Mouse (Mus musculus) hindbrain, embryonic 15.5 days (tissue): ENCODE measurements around the gene 4930415O20Rik. TPM values are rescaled to one million over a fixed set of nuclear protein-coding genes. Genes with fewer than 3 reads are reported as not detected.

Source experiments
- ATAC-seq: fragments of 200-750 bp; cut with Nextera tagmentation; 2 replicates; pipeline ENCODE4 v1.8.0; 2017; ENCODE audit warnings: low read depth, moderate number of reproducible peaks, moderate TSS enrichment; ENCODE audit not compliant: low FRiP score
- H3K27ac ChIP-seq: fragments of 300-500 bp; sonication (generic); replicated peaks from 2 replicates; pipeline ENCODE4 v1.5.1; 2015; ENCODE audit warnings: mild to moderate bottlenecking, inconsistent platforms
- H3K27me3 ChIP-seq: fragments of 300-500 bp; sonication (generic); 2 replicates; pipeline ENCODE4 v1.6.1; 2015; ENCODE audit warnings: control low read depth, inconsistent platforms
- H3K36me3 ChIP-seq: fragments of 300-500 bp; sonication (generic); 2 replicates; pipeline ENCODE4 v1.6.1; 2015; ENCODE audit warnings: control low read depth, inconsistent platforms
- H3K4me1 ChIP-seq: fragments of 300-500 bp; sonication (generic); replicated peaks from 2 replicates; pipeline ENCODE4 v1.6.1; 2015; ENCODE audit warnings: control low read depth, inconsistent platforms
- H3K4me2 ChIP-seq: fragments of 300-500 bp; sonication (generic); 2 replicates; pipeline ENCODE4 v1.6.1; 2015; ENCODE audit warnings: moderate library complexity, mild to moderate bottlenecking, inconsistent platforms
- H3K4me3 ChIP-seq: fragments of 300-500 bp; sonication (generic); 2 replicates; pipeline ENCODE4 v1.5.1; 2015; ENCODE audit warnings: mild to moderate bottlenecking, inconsistent platforms
- H3K9ac ChIP-seq: fragments of 300-500 bp; sonication (generic); 2 replicates; pipeline ENCODE4 v1.6.1; 2015; ENCODE audit warnings: inconsistent platforms
- H3K9me3 ChIP-seq: fragments of 300-500 bp; sonication (generic); 2 replicates; pipeline ENCODE4 v1.6.1; 2016; ENCODE audit warnings: control low read depth, inconsistent platforms
- WGBS: fragments of 180-500 bp; shearing (Covaris S2); methylation state at CpG from one replicate; pipeline ENCODE4 v1.1.7; 2015; 5-methylcytosine and 5-hydroxymethylcytosine counted together
- polyA plus RNA-seq: library from polyadenylated mRNA; unstranded; fragments of >200 nt; fragmentation: Nextera tagmentation; extraction: Ambion mirVana; gene quantifications from 2 replicates; pipeline ENCODE4 v1.2.1, GENCODE M21; 2015

Gene 4930415O20Rik
- polyA plus RNA-seq: not detected in 2 replicates

DNA sequence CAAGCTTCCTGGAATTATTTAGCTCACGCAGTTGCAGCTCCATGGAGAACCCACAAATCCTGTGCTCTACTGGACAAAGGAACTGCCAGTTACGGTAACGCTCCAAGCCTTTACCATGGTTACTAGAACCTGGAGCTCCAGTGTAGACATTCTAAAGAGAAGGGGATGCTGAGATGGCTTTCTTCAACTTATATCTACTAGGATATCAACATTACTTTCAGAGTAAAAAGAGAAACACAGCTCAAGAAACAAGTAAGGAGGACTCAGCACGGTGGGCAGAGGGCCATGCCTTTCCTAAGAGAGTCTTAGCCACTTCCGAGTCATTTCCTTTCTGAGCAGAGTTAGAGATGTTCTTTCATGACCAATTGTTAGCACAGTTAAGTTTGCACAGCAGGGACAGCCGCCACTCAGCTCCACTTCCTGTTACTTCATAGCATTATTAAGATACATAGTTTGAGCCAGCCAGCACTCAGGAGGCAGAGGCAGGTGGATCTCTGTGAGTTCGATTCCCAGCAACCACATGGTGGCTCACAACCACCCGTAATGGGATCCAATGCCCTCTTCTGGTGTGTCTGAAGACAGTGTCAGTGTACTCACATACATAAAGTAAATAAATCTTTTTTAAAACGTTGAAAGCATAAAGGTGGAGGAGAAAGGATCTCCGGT is at the start of gene 4930415O20Rik, which contains the start of gene Ccnt1:
Gene 4930415O20Rik (plus strand): TSS at position 132 of the 666 bp plus-strand sequence.
Gene Ccnt1 (minus strand): TSS at position 51 of the 666 bp plus-strand sequence.
- H3K27me3 ChIP-seq: no peaks in the 10 kb centered on the region
- H3K9ac ChIP-seq: no peak within 1 kb of the TSS
- no peak within 1 kb of the TSS for H3K27ac ChIP-seq
- no peak within 1 kb of the TSS for H3K4me3 ChIP-seq
- no peaks in the 10 kb centered on the region for H3K36me3 ChIP-seq
- WGBS: 84% methylated on average over 10 of the region's 10 CpGs
- no peak for ATAC-seq
- H3K4me2 ChIP-seq: no peak within 1 kb of the TSS
- H3K4me1 ChIP-seq: peaks cover 20% of the 10 kb centered on the region
- H3K9me3 ChIP-seq: no peaks in the 10 kb centered on the region

GRCm38 (mm10) chr15:98521245-98521644 is 49.6 kb upstream of the 4930415O20Rik start:
- no peak overlapping the region for H3K4me3 ChIP-seq
- H3K9me3 ChIP-seq: no peaks in the 10 kb centered on the region
- no peaks in the 10 kb centered on the region for H3K27me3 ChIP-seq
- H3K27ac ChIP-seq: no peak overlapping the region
- H3K4me1 ChIP-seq: no peaks in the 10 kb centered on the region
- H3K9ac ChIP-seq: no peak overlapping the region
- H3K4me2 ChIP-seq: no peak overlapping the region
- 92% methylated on average over 3 of the region's 3 CpGs for WGBS
- ATAC-seq: no peak
- H3K36me3 ChIP-seq: peaks cover 72% of the 10 kb centered on the region

- no peak overlapping the region for H3K27ac ChIP-seq
- peaks cover 8% of the 10 kb centered on the region; the same call in 1 of the 2 replicates for H3K4me1 ChIP-seq
- no peak for ATAC-seq
- H3K27me3 ChIP-seq: no peaks in the 10 kb centered on the region
- WGBS: 46% methylated on average over 5 of the region's 5 CpGs
- no peak overlapping the region for H3K4me3 ChIP-seq
- no peaks in the 10 kb centered on the region for H3K9me3 ChIP-seq
- H3K36me3 ChIP-seq: peaks cover 89% of the 10 kb centered on the region
- no peak overlapping the region for H3K4me2 ChIP-seq
- H3K9ac ChIP-seq: no peak overlapping the region
These were observed 44.7 kb upstream of the 4930415O20Rik start for GRCm38 (mm10) chr15:98526057-98526456.

- Histone ChIP-seq H3K9me3 (no peaks in the 10 kb centered on the region), H3K36me3 (peaks cover 85% of the 10 kb centered on the region), H3K4me3 (no peak overlapping the region), H3K4me1 (peaks cover 20% of the 10 kb centered on the region), H3K4me2 (no peak overlapping the region), H3K9ac (no peak overlapping the region), H3K27ac (no peak overlapping the region), H3K27me3 (no peaks in the 10 kb centered on the region)
- 92% methylated on average over 5 of the region's 5 CpGs for WGBS
- no peak for ATAC-seq
These were observed 43.6 kb upstream of the 4930415O20Rik start for GRCm38 (mm10) chr15:98527056-98527771.

DNA sequence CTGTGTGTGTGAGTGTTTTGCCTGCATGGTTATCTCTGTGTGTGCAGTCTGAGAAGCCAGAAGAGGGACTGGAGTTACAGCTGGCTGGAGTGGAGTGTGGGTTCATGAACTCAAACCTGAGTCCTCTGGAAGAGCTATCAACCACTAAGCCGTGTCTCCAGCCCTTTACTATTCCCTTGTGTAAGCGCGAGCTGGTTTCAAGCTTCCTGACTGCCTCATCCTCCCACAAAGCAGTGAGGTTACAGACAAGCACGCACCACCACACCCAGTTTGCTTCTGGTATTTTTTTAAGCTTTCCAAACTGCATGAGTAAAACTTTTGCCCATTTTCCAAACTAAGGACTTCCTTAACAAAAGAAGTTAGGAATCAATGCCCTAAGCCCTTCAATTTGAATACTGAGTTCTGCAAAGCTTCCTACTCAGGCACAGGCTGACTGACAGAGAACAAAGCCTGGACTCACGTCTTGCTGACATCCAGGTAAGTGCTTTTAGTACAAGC is 42.7 kb upstream of the 4930415O20Rik start:
- Histone ChIP-seq H3K4me1 (peaks cover 29% of the 10 kb centered on the region), H3K27me3 (no peaks in the 10 kb centered on the region), H3K4me3 (no peak overlapping the region), H3K9ac (no peak overlapping the region), H3K36me3 (peaks cover 76% of the 10 kb centered on the region), H3K27ac (no peak overlapping the region), H3K4me2 (no peak overlapping the region), H3K9me3 (no peaks in the 10 kb centered on the region)
- ATAC-seq: no peak
- WGBS: 95% methylated on average over 5 of the region's 5 CpGs

- 34% methylated on average over 5 of the region's 5 CpGs for WGBS
- H3K9ac ChIP-seq: 0 out of 2 replicates have a peak overlapping the region, but pooled peaks have one; percentile 99
- peaks cover 27% of the 10 kb centered on the region for H3K4me1 ChIP-seq
- no peaks in the 10 kb centered on the region for H3K27me3 ChIP-seq
- no peaks in the 10 kb centered on the region for H3K9me3 ChIP-seq
- peaks cover 40% of the 10 kb centered on the region for H3K36me3 ChIP-seq
- peak overlapping the region; percentile 95 for H3K4me3 ChIP-seq
- no peak for ATAC-seq
- H3K27ac ChIP-seq: no peak overlapping the region
- H3K4me2 ChIP-seq: peak overlapping the region; percentile 93
These were observed 38.5 kb upstream of the 4930415O20Rik start for GRCm38 (mm10) chr15:98532281-98532680.

- H3K4me3 ChIP-seq: peak overlapping the region; percentile 95
- peak overlapping the region; percentile 93 for H3K4me2 ChIP-seq
- H3K9me3 ChIP-seq: no peaks in the 10 kb centered on the region
- H3K36me3 ChIP-seq: peaks cover 32% of the 10 kb centered on the region
- WGBS: under 1% methylated on average over 18 of the region's 18 CpGs
- H3K9ac ChIP-seq: peak overlapping the region; percentile 99
- no peaks in the 10 kb centered on the region for H3K27me3 ChIP-seq
- H3K27ac ChIP-seq: peak overlapping the region; percentile 62
- no peak for ATAC-seq
- peaks cover 24% of the 10 kb centered on the region for H3K4me1 ChIP-seq
These were observed 37.7 kb upstream of the 4930415O20Rik start for GRCm38 (mm10) chr15:98533035-98533531.

- peaks cover 24% of the 10 kb centered on the region for H3K36me3 ChIP-seq
- H3K27me3 ChIP-seq: no peaks in the 10 kb centered on the region
- H3K9me3 ChIP-seq: no peaks in the 10 kb centered on the region
- H3K27ac ChIP-seq: peak within 1 kb of the TSS; percentile 100
- H3K4me2 ChIP-seq: peak within 1 kb of the TSS; percentile 93
- H3K9ac ChIP-seq: peak within 1 kb of the TSS; percentile 99
- peaks cover 24% of the 10 kb centered on the region for H3K4me1 ChIP-seq
- peak within 1 kb of the TSS; percentile 95 for H3K4me3 ChIP-seq
- WGBS: under 1% methylated on average over 59 of the region's 70 CpGs
- peak; percentile 100 for ATAC-seq
These were observed 36.8 kb upstream of the 4930415O20Rik start, which contains the start of gene Kansl2 for GRCm38 (mm10) chr15:98533881-98534627. Gene Kansl2, minus strand, starts transcription at chr15:98534264.

- Histone ChIP-seq H3K4me2 (no peak overlapping the region), H3K9ac (no peak overlapping the region), H3K36me3 (peaks cover 7% of the 10 kb centered on the region), H3K4me1 (peaks cover 22% of the 10 kb centered on the region), H3K4me3 (no peak overlapping the region), H3K27me3 (no peaks in the 10 kb centered on the region), H3K9me3 (no peaks in the 10 kb centered on the region), H3K27ac (no peak overlapping the region)
- no peak for ATAC-seq
- WGBS: 93% methylated on average over 4 of the region's 4 CpGs
These were observed 34.9 kb upstream of the 4930415O20Rik start for GRCm38 (mm10) chr15:98535921-98536320.

DNA sequence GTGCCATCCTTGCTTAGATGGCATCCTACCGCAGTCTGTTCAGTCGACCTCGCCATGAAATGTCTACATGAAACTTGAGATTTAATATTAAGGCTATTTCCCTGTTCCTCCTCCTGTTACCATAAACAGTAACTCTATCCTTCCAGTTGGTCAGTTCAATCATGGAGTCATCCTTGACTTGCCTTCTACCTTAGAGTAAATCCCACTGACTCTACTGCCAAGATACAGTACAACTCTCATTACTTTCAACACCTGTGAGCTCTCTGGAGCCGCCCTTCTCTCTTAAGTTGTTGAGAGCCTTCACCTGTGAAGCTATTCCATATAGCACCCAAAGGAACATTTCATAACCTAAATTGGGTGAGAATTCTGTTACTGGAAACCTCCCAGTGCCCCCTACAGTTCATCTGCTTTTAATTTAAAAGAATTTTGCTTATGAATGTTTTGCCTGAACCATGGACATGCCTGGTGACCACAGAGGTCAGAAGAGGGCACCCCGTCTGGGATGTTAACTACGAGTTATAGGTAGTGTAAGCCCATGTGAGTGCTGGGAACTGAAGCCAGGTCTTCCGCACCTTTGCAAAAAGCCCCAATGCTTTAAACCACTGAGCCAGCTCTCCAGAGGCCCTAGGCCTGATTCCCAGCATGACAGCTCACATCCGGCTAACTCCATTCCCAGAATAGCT is 33.8 kb upstream of the 4930415O20Rik start:
- Histone ChIP-seq H3K27ac (no peak overlapping the region), H3K36me3 (peaks cover 9% of the 10 kb centered on the region), H3K27me3 (no peaks in the 10 kb centered on the region), H3K4me2 (no peak overlapping the region), H3K9ac (no peak overlapping the region), H3K9me3 (no peaks in the 10 kb centered on the region), H3K4me3 (no peak overlapping the region), H3K4me1 (peaks cover 12% of the 10 kb centered on the region)
- no peak for ATAC-seq
- WGBS: 89% methylated on average over 8 of the region's 8 CpGs

DNA sequence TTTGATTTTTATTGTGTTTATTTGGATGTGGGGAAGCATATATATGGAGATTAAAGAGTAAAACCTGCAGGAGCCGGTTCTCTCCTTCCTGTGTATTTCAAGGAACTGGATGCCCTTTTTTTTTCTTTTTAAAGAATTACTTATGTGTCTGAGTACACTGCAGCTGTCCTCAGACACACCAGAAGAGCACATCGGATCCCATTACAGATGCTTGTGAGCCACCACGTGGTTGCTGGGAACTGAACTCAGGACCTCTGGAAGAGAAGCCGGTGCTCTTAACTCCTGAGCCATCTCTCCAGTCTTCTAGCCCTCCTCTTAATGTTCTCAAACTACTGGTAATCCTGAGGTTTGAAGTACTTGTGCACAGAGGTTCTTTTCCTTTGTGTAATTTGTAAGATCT is 32.9 kb upstream of the 4930415O20Rik start:
- H3K4me3 ChIP-seq: no peak overlapping the region
- H3K36me3 ChIP-seq: peaks cover 15% of the 10 kb centered on the region
- H3K27ac ChIP-seq: no peak overlapping the region
- H3K4me1 ChIP-seq: peaks cover 2% of the 10 kb centered on the region
- no peaks in the 10 kb centered on the region for H3K27me3 ChIP-seq
- ATAC-seq: no peak
- H3K9ac ChIP-seq: no peak overlapping the region
- H3K4me2 ChIP-seq: no peak overlapping the region
- no peaks in the 10 kb centered on the region for H3K9me3 ChIP-seq
- WGBS: 75% methylated on average over 4 of the region's 4 CpGs
